Mouse (Mus musculus) kidney, embryonic 16.5 days (tissue): ENCODE results near the gene Tuft1. TPM values are rescaled to one million over a fixed set of nuclear protein-coding genes. Genes with fewer than 3 reads are reported as not detected.
A peak's percentile ranks its signal among the peaks of the same experiment; 100 is the strongest.
"Not testable (repeated sequence)": the region's sequence is repeated elsewhere in the genome, so short reads cannot be mapped to it uniquely, and the experiment has no call there.

Experiments used
- ATAC-seq: fragments of 200-750 bp; cut with Nextera tagmentation; 2 replicates; pipeline ENCODE4 v1.8.0; 2017; ENCODE audit warnings: moderate TSS enrichment; ENCODE audit not compliant: low FRiP score, low TSS enrichment
- H3K27ac ChIP-seq: fragments of 300-500 bp; sonication (generic); 2 replicates; pipeline ENCODE4 v1.5.1; 2014; ENCODE audit warnings: low read length
- H3K27me3 ChIP-seq: fragments of 300-500 bp; sonication (generic); 2 replicates; pipeline ENCODE4 v1.6.1; 2014; ENCODE audit warnings: low read length, control low read depth, mixed read lengths; ENCODE audit not compliant: insufficient read depth
- H3K36me3 ChIP-seq: fragments of 300-500 bp; sonication (generic); 2 replicates; pipeline ENCODE4 v1.6.1; 2014; ENCODE audit warnings: low read length, control low read depth, mixed read lengths; ENCODE audit not compliant: insufficient read depth
- H3K4me1 ChIP-seq: fragments of 300-500 bp; sonication (generic); 2 replicates; pipeline ENCODE4 v1.6.1; 2014; ENCODE audit warnings: low read length, control low read depth, mixed read lengths; ENCODE audit not compliant: insufficient read depth
- H3K4me2 ChIP-seq: fragments of 300-500 bp; sonication (generic); replicated peaks from 2 replicates; pipeline ENCODE4 v1.6.1; 2014; ENCODE audit warnings: low read depth, low read length
- H3K4me3 ChIP-seq: fragments of 300-500 bp; sonication (generic); 2 replicates; pipeline ENCODE4 v1.5.1; 2014; ENCODE audit warnings: mild to moderate bottlenecking, low read length
- H3K9ac ChIP-seq: fragments of 300-500 bp; sonication (generic); replicated peaks from 2 replicates; pipeline ENCODE4 v1.6.1; 2014; ENCODE audit warnings: low read length
- H3K9me3 ChIP-seq: fragments of 300-500 bp; sonication (generic); 2 replicates; pipeline ENCODE4 v1.6.1; 2016; ENCODE audit warnings: low read length, control low read depth
- WGBS: fragments of 180-500 bp; shearing (Covaris S2); extraction: QIAGEN DNeasy Blood & Tissue Kit; methylation state at CpG from one replicate; pipeline ENCODE4 v1.1.7; 2014; 5-methylcytosine and 5-hydroxymethylcytosine counted together
- polyA plus RNA-seq: library from polyadenylated mRNA; unstranded; fragments of >200 nt; fragmentation: Nextera tagmentation; extraction: Ambion mirVana; gene quantifications from 2 replicates; pipeline ENCODE4 v1.2.1, GENCODE M21; 2015

The Tuft1 gene
- 9.7 TPM in 2 replicates for polyA plus RNA-seq

DNA sequence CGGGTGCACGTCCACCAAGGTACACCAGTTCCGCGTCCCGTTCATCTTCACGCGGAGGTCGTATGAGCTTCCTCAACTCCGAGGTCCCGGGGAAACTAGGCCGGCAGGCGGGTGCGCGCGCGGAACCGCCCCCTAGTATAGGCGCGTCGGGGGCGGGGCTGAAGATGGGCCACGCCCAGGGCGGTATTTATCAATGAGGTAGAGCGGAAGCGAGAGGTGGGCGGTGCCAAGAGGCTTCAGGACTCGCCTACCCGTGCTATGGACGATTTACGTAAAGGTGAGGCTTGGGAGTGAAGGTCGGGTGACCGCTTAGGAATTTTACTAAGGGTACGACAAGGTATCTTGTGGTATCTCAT lies at the start of gene Tuft1:
TSS of gene Tuft1 (minus strand) at position 133 of the 356 bp plus-strand sequence.
- H3K9me3 ChIP-seq, H3K27me3 ChIP-seq, H3K4me1 ChIP-seq, H3K36me3 ChIP-seq: not testable (repeated sequence)
- Histone ChIP-seq H3K9ac (peak within 1 kb of the TSS; percentile 46), H3K4me2 (peak within 1 kb of the TSS; percentile 61), H3K4me3 (peak within 1 kb of the TSS; percentile 46), H3K27ac (peak within 1 kb of the TSS; percentile 65; the same call in 1 of the 2 replicates)
- ATAC-seq = peak; percentile 91
- under 1% methylated on average over 20 of the region's 33 CpGs for WGBS

DNA sequence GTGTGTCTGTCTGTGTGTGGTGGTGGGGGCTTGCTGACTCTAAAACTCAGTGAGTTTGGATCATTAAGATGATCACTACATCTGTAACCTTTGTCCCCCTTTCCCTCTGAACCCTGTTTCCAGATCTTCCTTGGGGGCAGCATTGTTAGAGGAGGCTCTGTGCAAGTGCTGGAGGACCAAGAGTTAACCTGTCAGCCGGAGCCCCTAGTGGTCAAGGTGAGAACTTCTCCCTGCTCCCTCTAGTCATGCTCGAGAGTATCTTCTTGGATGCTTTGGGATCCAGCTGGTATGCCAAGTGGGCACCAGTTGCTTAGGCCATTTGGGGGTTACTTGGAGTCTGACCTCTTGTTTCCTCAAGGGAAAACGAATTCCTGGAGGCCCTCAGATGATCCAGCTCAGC lies 44.7 kb upstream of the Tuft1 start:
- 26% methylated on average over 2 of the region's 3 CpGs for WGBS
- not testable (repeated sequence) for H3K27ac ChIP-seq, ATAC-seq, H3K9ac ChIP-seq, H3K4me2 ChIP-seq, H3K4me3 ChIP-seq, H3K36me3 ChIP-seq, H3K9me3 ChIP-seq, H3K4me1 ChIP-seq, H3K27me3 ChIP-seq

- 84% methylated on average over 3 of the region's 3 CpGs for WGBS
- ATAC-seq = no peak
- H3K9ac ChIP-seq = no peak overlapping the region
Measured at GRCm38 (mm10) chr3:94702856-94703255, 44.2 kb upstream of the Tuft1 start.

DNA sequence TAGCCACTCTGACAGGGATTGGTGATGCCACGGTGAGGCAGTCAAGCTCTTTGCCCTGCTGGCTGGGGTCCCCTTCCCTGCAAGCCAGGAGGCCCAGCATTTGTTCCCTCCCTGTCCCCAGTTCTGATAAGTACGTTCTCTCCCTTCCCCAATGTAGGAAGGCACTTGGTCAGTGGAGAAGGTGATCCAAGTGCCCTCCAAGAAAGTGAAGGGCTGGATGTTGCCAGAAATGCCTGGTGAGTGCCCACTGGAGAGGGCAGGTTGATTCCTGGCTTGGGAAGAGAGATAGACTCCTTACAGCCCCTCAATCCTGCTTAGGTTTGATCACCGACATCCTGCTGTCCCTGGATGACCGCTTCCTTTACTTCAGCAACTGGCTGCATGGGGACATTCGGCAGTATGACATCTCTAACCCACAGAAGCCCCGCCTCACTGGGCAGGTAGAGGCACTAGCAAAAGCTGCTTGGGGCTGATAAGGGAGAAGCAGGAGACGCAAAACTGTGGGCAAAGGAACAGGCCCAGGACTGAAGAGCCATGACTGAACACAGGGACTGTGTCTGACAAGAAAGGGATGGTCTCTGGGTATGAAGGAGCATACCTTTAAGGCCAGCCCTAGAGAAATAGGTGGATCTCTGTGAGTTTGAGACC lies 43.6 kb upstream of the Tuft1 start:
- not testable (repeated sequence) for H3K27me3 ChIP-seq, ATAC-seq, H3K4me3 ChIP-seq, H3K4me2 ChIP-seq, H3K9ac ChIP-seq, H3K9me3 ChIP-seq, H3K36me3 ChIP-seq, H3K4me1 ChIP-seq, H3K27ac ChIP-seq
- WGBS = 86% methylated on average over 5 of the region's 7 CpGs

More at GRCm38 (mm10) chr3:94702856-94703255, 44.2 kb upstream of the Tuft1 start:
- Histone ChIP-seq H3K4me3 (no peak overlapping the region), H3K4me1 (no peaks in the 10 kb centered on the region), H3K4me2 (no peak overlapping the region), H3K9me3 (no peaks in the 10 kb centered on the region), H3K27ac (no peak overlapping the region), H3K27me3 (no peaks in the 10 kb centered on the region), H3K36me3 (no peaks in the 10 kb centered on the region)

DNA sequence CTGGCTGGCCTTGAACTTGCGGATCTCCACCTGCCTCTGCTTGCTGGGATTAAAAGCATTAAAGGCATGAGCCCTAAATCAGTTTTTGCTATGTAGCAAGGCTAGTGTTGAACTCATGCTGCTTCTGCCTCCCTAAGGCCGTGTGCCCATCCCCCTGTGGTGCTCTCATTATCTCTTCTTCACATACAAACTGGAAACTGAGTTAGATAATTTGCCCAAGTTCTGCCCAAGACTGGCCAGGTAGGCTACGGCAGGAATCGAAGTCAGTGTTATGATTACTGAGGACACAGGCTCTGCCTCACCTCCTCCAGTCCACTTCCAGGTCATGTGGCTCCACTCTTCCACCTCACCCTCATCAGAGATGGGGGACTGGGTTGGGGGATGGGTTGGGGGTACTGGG lies 37.6 kb upstream of the Tuft1 start:
- not testable (repeated sequence) for H3K27me3 ChIP-seq, H3K36me3 ChIP-seq, H3K4me2 ChIP-seq, H3K27ac ChIP-seq, H3K9ac ChIP-seq, ATAC-seq, H3K4me3 ChIP-seq, H3K9me3 ChIP-seq
- peaks cover 15% of the 10 kb centered on the region for H3K4me1 ChIP-seq
- WGBS = 87% methylated on average over 4 of the region's 4 CpGs

DNA sequence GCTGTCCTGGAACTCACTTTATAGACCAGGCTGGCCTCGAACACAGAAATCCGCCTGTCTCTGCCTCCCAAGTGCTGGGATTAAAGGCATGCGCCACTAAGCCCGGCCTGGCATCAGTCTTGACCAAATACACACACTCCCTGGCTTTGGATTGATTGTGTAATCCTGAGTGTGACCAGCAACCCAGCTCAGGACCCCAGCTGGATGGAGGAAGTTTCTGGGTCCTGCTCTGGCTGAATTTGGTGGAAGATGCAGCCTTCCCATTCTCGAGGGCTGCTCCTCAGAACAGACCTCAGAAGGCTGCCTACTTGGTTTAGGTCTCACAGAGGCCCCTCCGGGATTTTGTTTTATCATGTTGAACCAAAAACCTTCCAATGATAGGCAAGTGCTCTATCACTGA lies 36.9 kb upstream of the Tuft1 start:
- ATAC-seq, H3K36me3 ChIP-seq: not testable (repeated sequence)
- 86% methylated on average over 6 of the region's 6 CpGs for WGBS

GRCm38 (mm10) chr3:94693874-94694273 lies 35.2 kb upstream of the Tuft1 start:
- H3K27ac ChIP-seq, H3K4me3 ChIP-seq, H3K9me3 ChIP-seq, H3K27me3 ChIP-seq, H3K36me3 ChIP-seq: not testable (repeated sequence)
- H3K4me2 ChIP-seq = peak overlapping the region; percentile 21
- peak; percentile 39; the same call in 1 of the 2 replicates for ATAC-seq
- WGBS = 16% methylated on average over 5 of the region's 8 CpGs
- peaks cover 15% of the 10 kb centered on the region for H3K4me1 ChIP-seq
- H3K9ac ChIP-seq = 0 out of 2 replicates have a peak overlapping the region, but pooled peaks have one; percentile 16

More for the DNA sequence above, 36.9 kb upstream of the Tuft1 start:
- not testable (repeated sequence) for H3K9me3 ChIP-seq, H3K4me3 ChIP-seq, H3K4me2 ChIP-seq, H3K9ac ChIP-seq, H3K27me3 ChIP-seq, H3K27ac ChIP-seq
- H3K4me1 ChIP-seq = peaks cover 15% of the 10 kb centered on the region

DNA sequence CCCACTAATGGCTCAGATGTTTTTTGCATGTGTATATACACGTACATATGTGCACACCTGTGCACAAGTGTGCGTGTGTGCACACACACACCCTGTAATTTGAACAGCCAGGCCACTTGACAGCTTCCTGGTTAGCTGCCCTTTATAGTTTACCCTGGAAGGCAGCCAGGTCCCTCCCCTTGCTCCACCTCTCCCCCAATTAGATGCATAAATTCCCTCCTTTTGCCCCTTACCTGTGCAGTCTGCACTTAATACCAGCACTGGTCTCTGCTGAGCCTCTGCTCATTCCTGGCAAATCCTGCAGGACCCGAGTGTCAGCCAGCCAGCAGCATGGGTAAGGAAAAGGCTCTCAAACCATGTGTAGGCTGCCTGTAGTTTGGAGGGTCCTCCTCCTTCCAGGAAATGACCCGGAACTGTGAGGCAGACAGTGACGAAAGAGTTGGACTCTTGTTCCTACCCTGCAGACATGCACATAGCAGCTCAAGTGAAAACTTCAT lies 34.7 kb upstream of the Tuft1 start, which contains the start of gene Selenbp2:
TSS of gene Selenbp2 (plus strand) at position 228 of the 497 bp plus-strand sequence.
- WGBS = 3% methylated on average over 5 of the region's 5 CpGs
- Histone ChIP-seq H3K27me3 (no peaks in the 10 kb centered on the region), H3K4me3 (no peak within 1 kb of the TSS), H3K4me2 (peak within 1 kb of the TSS; percentile 21), H3K27ac (peak within 1 kb of the TSS; percentile 38; the same call in 1 of the 2 replicates), H3K9me3 (no peaks in the 10 kb centered on the region), H3K9ac (0 out of 2 replicates have a peak within 1 kb of the TSS, but pooled peaks have one; percentile 16), H3K4me1 (peaks cover 15% of the 10 kb centered on the region), H3K36me3 (no peaks in the 10 kb centered on the region)
- ATAC-seq = peak; percentile 66; the same call in 1 of the 2 replicates

- H3K9ac ChIP-seq, H3K4me2 ChIP-seq, ATAC-seq, H3K27ac ChIP-seq, H3K27me3 ChIP-seq, H3K4me3 ChIP-seq, H3K9me3 ChIP-seq, H3K36me3 ChIP-seq: not testable (repeated sequence)
- WGBS = 94% methylated on average over 4 of the region's 4 CpGs
- peaks cover 15% of the 10 kb centered on the region for H3K4me1 ChIP-seq
Measured at GRCm38 (mm10) chr3:94691694-94692093, 33.0 kb upstream of the Tuft1 start.

DNA sequence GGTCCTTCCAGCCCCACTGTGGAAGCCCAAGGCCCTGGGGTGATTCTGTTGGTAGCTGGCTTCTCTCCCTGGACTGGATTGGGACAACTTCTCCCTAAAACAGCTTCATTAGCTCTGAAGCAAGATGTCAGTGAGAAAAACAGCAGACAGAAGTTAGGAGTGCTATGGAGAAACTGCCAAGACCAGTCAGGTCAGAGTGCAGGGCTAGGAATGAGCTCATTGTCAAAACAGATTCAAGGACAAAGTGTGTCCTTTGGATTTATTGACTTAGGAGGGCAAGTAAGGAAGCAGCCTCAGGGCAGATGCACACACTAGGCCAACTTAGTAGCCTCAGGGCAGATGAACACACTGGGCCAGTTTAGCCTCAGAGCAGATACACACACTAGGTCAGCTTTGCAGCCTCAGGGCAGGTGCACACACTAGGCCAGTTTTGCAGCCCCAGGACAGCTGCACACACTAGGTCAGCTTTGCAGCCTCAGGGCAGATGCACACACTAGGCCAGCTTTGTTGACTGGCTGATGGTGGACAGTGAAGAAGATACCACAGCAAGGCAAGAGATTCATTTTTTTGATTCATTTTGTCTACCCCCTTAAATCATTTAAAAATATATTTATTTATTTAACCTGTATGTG lies 32.1 kb upstream of the Tuft1 start:
- Histone ChIP-seq H3K36me3 (no peaks in the 10 kb centered on the region), H3K27me3 (no peaks in the 10 kb centered on the region), H3K4me2 (no peak overlapping the region), H3K27ac (no peak overlapping the region), H3K4me1 (peaks cover 15% of the 10 kb centered on the region), H3K4me3 (no peak overlapping the region), H3K9ac (no peak overlapping the region), H3K9me3 (no peaks in the 10 kb centered on the region)
- ATAC-seq = no peak
